Mouse (Mus musculus) lung, postnatal 0 days (tissue): ENCODE results near the gene Neurl2. TPM values are rescaled to one million over a fixed set of nuclear protein-coding genes. Genes with fewer than 3 reads are reported as not detected.
"Not testable (repeated sequence)": the region's sequence is repeated elsewhere in the genome, so short reads cannot be mapped to it uniquely, and the experiment has no call there.

ENCODE experiments used
- ATAC-seq: fragments of 200-750 bp; cut with Nextera tagmentation; 2 replicates; pipeline ENCODE4 v1.8.0; 2017; ENCODE audit warnings: moderate library complexity
- DNase-seq: peaks from one replicate; pipeline ENCODE4 v3.0.0-alpha.2; 2016; ENCODE audit warnings: low spot score
- H3K27ac ChIP-seq: fragments of 300-500 bp; sonication (generic); 2 replicates; pipeline ENCODE4 v1.5.1; 2014; ENCODE audit warnings: antibody characterized with exemption, mild to moderate bottlenecking, low read length, mixed read lengths
- H3K27me3 ChIP-seq: fragments of 300-500 bp; sonication (generic); replicated peaks from 2 replicates; pipeline ENCODE4 v1.6.1; 2014; ENCODE audit warnings: low read length, mixed read lengths; ENCODE audit not compliant: insufficient read depth
- H3K36me3 ChIP-seq: fragments of 300-500 bp; sonication (generic); 2 replicates; pipeline ENCODE4 v1.6.1; 2014; ENCODE audit warnings: low read length, mixed read lengths; ENCODE audit not compliant: insufficient read depth
- H3K4me1 ChIP-seq: fragments of 300-500 bp; sonication (generic); 2 replicates; pipeline ENCODE4 v1.6.1; 2014; ENCODE audit warnings: antibody characterized with exemption, low read depth, low read length, mixed read lengths; ENCODE audit not compliant: insufficient read depth
- H3K4me2 ChIP-seq: fragments of 300-500 bp; sonication (generic); replicated peaks from 2 replicates; pipeline ENCODE4 v1.6.1; 2014; ENCODE audit warnings: low read depth, mild to moderate bottlenecking, low read length, moderate library complexity, mixed read lengths
- H3K4me3 ChIP-seq: fragments of 300-500 bp; sonication (generic); 2 replicates; pipeline ENCODE4 v1.5.1; 2014; ENCODE audit warnings: low read depth, low read length
- H3K9ac ChIP-seq: fragments of 300-500 bp; sonication (generic); replicated peaks from 2 replicates; pipeline ENCODE4 v1.6.1; 2014; ENCODE audit warnings: low read depth, mild to moderate bottlenecking
- H3K9me3 ChIP-seq: fragments of 300-500 bp; sonication (generic); 2 replicates; pipeline ENCODE4 v1.6.1; 2016; ENCODE audit warnings: low read length, mixed read lengths
- CTCF ChIP-seq: IDR thresholded peaks from 2 replicates; pipeline ENCODE4 v1.5.1; 2016; ENCODE audit warnings: antibody characterized with exemption, mild to moderate bottlenecking
- EP300 ChIP-seq: IDR thresholded peaks from 2 replicates; pipeline ENCODE4 v1.6.1; 2016; ENCODE audit warnings: antibody characterized with exemption, mild to moderate bottlenecking, control low read depth
- WGBS: fragments of 180-500 bp; shearing (Covaris S2); extraction: QIAGEN DNeasy Blood & Tissue Kit; methylation state at CpG from one replicate; pipeline ENCODE4 v1.1.7; 2014; 5-methylcytosine and 5-hydroxymethylcytosine counted together
- polyA plus RNA-seq: library from polyadenylated mRNA; unstranded; fragments of >200 nt; fragmentation: Nextera tagmentation; extraction: Ambion mirVana; gene quantifications from 2 replicates; pipeline ENCODE4 v1.2.1, GENCODE M21; 2015

Gene Neurl2
- polyA plus RNA-seq, 1 experiment from 2014 or later = 5.4 TPM

GRCm38 (mm10) chr2:164800252-164801004 is 32.8 kb downstream of the Neurl2 start:
- ATAC-seq = no peak
- no peaks in the 10 kb centered on the region for H3K27me3 ChIP-seq
- H3K36me3 ChIP-seq = peaks cover 3% of the 10 kb centered on the region; the same call in 1 of the 2 replicates
- no peak for TF ChIP-seq EP300
- 84% methylated on average over 13 of the region's 13 CpGs for WGBS
- no peak overlapping the region for H3K4me3 ChIP-seq
- no peak overlapping the region for H3K9ac ChIP-seq
- peaks cover 4% of the 10 kb centered on the region; the same call in 1 of the 2 replicates for H3K4me1 ChIP-seq
- no peak overlapping the region for H3K27ac ChIP-seq
- no peaks in the 10 kb centered on the region for H3K9me3 ChIP-seq
- H3K4me2 ChIP-seq = no peak overlapping the region
- no peak for DNase-seq

- not testable (repeated sequence) for H3K36me3 ChIP-seq
- DNase-seq = peak; percentile 71
- TF ChIP-seq CTCF = peak; percentile 55
Observed at GRCm38 (mm10) chr2:164798554-164798953, 34.7 kb downstream of the Neurl2 start.

GRCm38 (mm10) chr2:164795868-164796267 is 37.4 kb downstream of the Neurl2 start:
- DNase-seq (no peak), ATAC-seq (no peak)
- H3K9me3 ChIP-seq = no peaks in the 10 kb centered on the region
- no peak overlapping the region for H3K4me2 ChIP-seq
- no peaks in the 10 kb centered on the region for H3K27me3 ChIP-seq
- H3K4me1 ChIP-seq = no peaks in the 10 kb centered on the region
- no peak overlapping the region for H3K9ac ChIP-seq
- no peak overlapping the region for H3K27ac ChIP-seq
- peaks cover 24% of the 10 kb centered on the region; the same call in 1 of the 2 replicates for H3K36me3 ChIP-seq
- H3K4me3 ChIP-seq = no peak overlapping the region
- WGBS = 67% methylated on average over 4 of the region's 4 CpGs
- TF ChIP-seq CTCF (no peak), EP300 (no peak)

More at GRCm38 (mm10) chr2:164798554-164798953, 34.7 kb downstream of the Neurl2 start:
- not testable (repeated sequence) for H3K27ac ChIP-seq, H3K4me3 ChIP-seq, H3K4me2 ChIP-seq, H3K27me3 ChIP-seq, H3K4me1 ChIP-seq, ATAC-seq, H3K9me3 ChIP-seq, H3K9ac ChIP-seq
- WGBS = 73% methylated on average over 6 of the region's 6 CpGs

GRCm38 (mm10) chr2:164794293-164794692 is 39.0 kb downstream of the Neurl2 start:
- WGBS = 24% methylated on average over 5 of the region's 5 CpGs
- Histone ChIP-seq H3K9me3 (no peaks in the 10 kb centered on the region), H3K27ac (no peak overlapping the region), H3K4me1 (no peaks in the 10 kb centered on the region), H3K4me3 (no peak overlapping the region), H3K4me2 (no peak overlapping the region), H3K36me3 (peaks cover 24% of the 10 kb centered on the region; the same call in 1 of the 2 replicates), H3K9ac (no peak overlapping the region), H3K27me3 (no peaks in the 10 kb centered on the region)
- ATAC-seq (peak; percentile 72), DNase-seq (peak; percentile 92)
- peak; percentile 93 for TF ChIP-seq CTCF
- no peak for TF ChIP-seq EP300

GRCm38 (mm10) chr2:164793772-164794171 is 39.5 kb downstream of the Neurl2 start:
- peak; percentile 41 for DNase-seq
- Histone ChIP-seq H3K9ac (no peak overlapping the region), H3K36me3 (peaks cover 24% of the 10 kb centered on the region; the same call in 1 of the 2 replicates), H3K4me3 (no peak overlapping the region), H3K9me3 (no peaks in the 10 kb centered on the region), H3K27ac (peak overlapping the region; percentile 3; the same call in 1 of the 2 replicates), H3K4me2 (no peak overlapping the region), H3K4me1 (no peaks in the 10 kb centered on the region), H3K27me3 (no peaks in the 10 kb centered on the region)
- TF ChIP-seq EP300 (no peak), CTCF (0 out of 2 replicates have a peak, but pooled peaks have one; percentile 24)
- WGBS = 89% methylated on average over 2 of the region's 2 CpGs
- ATAC-seq = no peak

GRCm38 (mm10) chr2:164793236-164793635 is 40.0 kb downstream of the Neurl2 start:
- WGBS = 68% methylated on average over 3 of the region's 3 CpGs
- Histone ChIP-seq H3K9me3 (no peaks in the 10 kb centered on the region), H3K4me1 (no peaks in the 10 kb centered on the region), H3K27me3 (no peaks in the 10 kb centered on the region), H3K9ac (no peak overlapping the region), H3K27ac (no peak overlapping the region), H3K36me3 (peaks cover 24% of the 10 kb centered on the region; the same call in 1 of the 2 replicates), H3K4me3 (no peak overlapping the region), H3K4me2 (no peak overlapping the region)
- no peak for TF ChIP-seq EP300
- peak; percentile 88 for TF ChIP-seq CTCF
- DNase-seq (peak; percentile 55), ATAC-seq (peak; percentile 18; the same call in 1 of the 2 replicates)
